Mouse (Mus musculus): Measurements from ENCODE around the gene Rad18. TPM values are rescaled to one million over a fixed set of nuclear protein-coding genes. Genes with fewer than 3 reads are reported as not detected.

Rad18 gene
- total and polyA plus RNA-seq, 2 experiments from 2014 or later = 9.1 to 12.9 TPM

DNA sequence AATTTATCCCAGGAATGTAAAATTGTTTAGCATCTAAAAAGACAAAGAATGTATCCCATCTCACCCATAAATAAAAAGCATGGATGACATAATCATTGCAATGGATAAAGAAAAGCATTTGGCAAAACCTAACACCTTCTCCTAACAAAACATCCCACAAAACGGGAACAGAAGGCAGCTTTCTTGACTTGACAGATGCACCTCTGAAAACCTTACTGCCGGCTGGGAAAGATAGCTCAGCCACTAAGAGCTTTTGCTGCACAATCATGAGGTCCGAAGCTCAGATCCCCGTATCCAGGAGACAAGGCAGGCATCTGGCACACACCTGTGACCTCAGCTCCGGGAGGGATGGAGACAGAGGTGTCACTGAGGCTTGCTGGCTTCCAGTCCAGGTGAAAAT, 37.5 kb upstream of the Rad18 start:
- no peaks in the 10 kb centered on the region for H3K9me3 ChIP-seq (ENCODE audit: low read length)
- H3K27me3 ChIP-seq (ENCODE audit: insufficient read depth, low read length) = no peaks in the 10 kb centered on the region
- ATAC-seq (0 out of 2 replicates have a peak, but pooled peaks have one; percentile 14), DNase-seq (peak; percentile 46)
- peak overlapping the region; percentile 60 for H3K27ac ChIP-seq (ENCODE audit: low read depth, low read length)
- 56% methylated on average over 5 of the region's 5 CpGs for WGBS
- H3K9ac ChIP-seq = no peak overlapping the region
- H3K36me3 ChIP-seq (ENCODE audit: insufficient read depth) = peaks cover 50% of the 10 kb centered on the region
- H3K4me2 ChIP-seq (ENCODE audit: low read depth) = no peak overlapping the region
- H3K4me3 ChIP-seq (ENCODE audit: low read depth, low read length) = no peak overlapping the region
- TF ChIP-seq CTCF (IDR thresholded peaks at IDR 0.05; ENCODE audit: low read depth) = no peak
- H3K4me1 ChIP-seq (ENCODE audit: insufficient read depth) = 0 out of 2 replicates have a peak, but pooled peaks cover 5% of the 10 kb centered on the region

DNA sequence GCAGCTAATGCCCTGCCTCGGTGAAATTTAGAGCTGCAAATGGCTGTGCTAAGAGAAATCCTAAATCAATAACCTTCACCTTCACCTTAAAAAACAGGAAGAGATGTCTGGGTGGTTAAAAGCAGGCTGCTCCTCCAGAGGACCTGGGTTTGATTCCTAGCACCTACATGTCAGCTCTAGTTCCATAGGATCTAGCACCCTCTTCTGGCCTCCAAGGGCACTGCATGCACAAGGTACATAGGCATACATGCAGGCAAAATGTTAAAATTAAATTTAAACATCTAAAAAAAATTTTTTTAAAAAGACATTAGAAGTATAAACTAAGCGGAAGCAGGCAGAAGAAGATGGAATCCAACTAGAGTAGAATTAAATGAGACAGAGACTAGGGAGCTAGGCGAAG, 35.9 kb upstream of the Rad18 start:
- Histone ChIP-seq H3K9ac (no peak overlapping the region), H3K4me1 (ENCODE audit: insufficient read depth) (0 out of 2 replicates have a peak, but pooled peaks cover 5% of the 10 kb centered on the region), H3K27me3 (ENCODE audit: insufficient read depth, low read length) (no peaks in the 10 kb centered on the region), H3K4me2 (ENCODE audit: low read depth) (no peak overlapping the region), H3K36me3 (ENCODE audit: insufficient read depth) (peaks cover 52% of the 10 kb centered on the region), H3K27ac (ENCODE audit: low read depth, low read length) (no peak overlapping the region), H3K9me3 (ENCODE audit: low read length) (no peaks in the 10 kb centered on the region), H3K4me3 (ENCODE audit: low read depth, low read length) (no peak overlapping the region)
- peak; percentile 45 for TF ChIP-seq CTCF (IDR thresholded peaks at IDR 0.05; ENCODE audit: low read depth)
- DNase-seq (no peak), ATAC-seq (no peak)
- 95% methylated on average over 3 of the region's 3 CpGs for WGBS

DNA sequence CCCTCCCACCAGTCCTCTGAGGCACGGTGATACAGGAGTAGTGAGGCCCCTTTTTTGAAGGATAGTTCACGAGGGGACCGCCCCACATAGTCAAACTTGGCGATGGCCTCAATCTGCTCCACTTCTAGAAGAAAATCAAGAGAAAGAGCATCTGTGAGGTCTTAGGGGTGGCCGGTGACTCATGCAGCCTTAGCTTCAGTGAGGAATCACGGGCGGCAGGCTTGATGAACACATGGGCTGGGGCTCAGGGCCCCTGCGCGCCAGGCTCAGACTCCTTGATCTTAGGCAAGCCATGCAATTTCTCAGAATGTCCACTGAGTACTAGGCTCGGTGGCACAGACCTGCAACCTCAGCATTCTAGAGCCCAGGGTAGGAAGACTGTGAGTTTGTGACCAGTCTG, 34.9 kb upstream of the Rad18 start:
- Histone ChIP-seq H3K27me3 (ENCODE audit: insufficient read depth, low read length) (no peaks in the 10 kb centered on the region), H3K9me3 (ENCODE audit: low read length) (no peaks in the 10 kb centered on the region), H3K9ac (no peak overlapping the region), H3K4me1 (ENCODE audit: insufficient read depth) (0 out of 2 replicates have a peak, but pooled peaks cover 5% of the 10 kb centered on the region), H3K4me2 (ENCODE audit: low read depth) (no peak overlapping the region), H3K4me3 (ENCODE audit: low read depth, low read length) (no peak overlapping the region), H3K36me3 (ENCODE audit: insufficient read depth) (peaks cover 61% of the 10 kb centered on the region), H3K27ac (ENCODE audit: low read depth, low read length) (no peak overlapping the region)
- DNase-seq (no peak), ATAC-seq (no peak)
- no peak for TF ChIP-seq CTCF (IDR thresholded peaks at IDR 0.05; ENCODE audit: low read depth)
- 98% methylated on average over 10 of the region's 10 CpGs for WGBS

DNA sequence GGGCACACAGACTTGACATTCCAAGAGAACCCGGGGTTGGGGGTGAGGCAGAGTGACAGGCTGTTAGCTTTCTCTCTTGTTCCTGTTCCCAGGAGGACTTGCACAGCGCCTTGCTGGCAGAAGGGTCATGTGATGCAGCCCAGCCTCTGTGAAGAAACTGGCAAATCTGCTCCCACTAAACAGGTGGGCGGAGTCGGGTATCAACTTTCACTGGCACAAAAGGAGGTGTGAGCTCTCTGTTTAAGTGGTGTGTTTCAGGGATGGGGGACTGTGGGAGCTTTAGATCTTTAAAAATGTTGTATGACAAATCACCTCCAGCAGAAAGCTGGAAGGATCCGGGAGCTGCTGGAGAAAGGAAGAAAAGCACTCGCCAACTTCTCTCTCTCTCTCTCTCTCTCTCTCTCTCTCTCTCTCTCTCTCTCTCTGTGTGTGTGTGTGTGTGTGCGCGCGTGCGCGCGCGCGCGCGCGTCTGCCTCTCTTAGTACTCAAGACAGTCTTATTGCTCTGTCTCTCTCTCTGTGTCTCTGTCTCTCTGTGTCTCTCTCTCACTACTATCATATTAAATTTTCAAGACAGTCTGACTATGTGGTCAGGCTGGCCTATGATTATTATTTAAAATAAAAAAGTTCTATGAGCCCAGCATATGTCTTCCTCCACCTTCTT, 32.4 kb upstream of the Rad18 start:
- DNase-seq = peak; percentile 78
- no peak overlapping the region for H3K4me3 ChIP-seq (ENCODE audit: low read depth, low read length)
- TF ChIP-seq CTCF (IDR thresholded peaks at IDR 0.05; ENCODE audit: low read depth) = no peak

DNA sequence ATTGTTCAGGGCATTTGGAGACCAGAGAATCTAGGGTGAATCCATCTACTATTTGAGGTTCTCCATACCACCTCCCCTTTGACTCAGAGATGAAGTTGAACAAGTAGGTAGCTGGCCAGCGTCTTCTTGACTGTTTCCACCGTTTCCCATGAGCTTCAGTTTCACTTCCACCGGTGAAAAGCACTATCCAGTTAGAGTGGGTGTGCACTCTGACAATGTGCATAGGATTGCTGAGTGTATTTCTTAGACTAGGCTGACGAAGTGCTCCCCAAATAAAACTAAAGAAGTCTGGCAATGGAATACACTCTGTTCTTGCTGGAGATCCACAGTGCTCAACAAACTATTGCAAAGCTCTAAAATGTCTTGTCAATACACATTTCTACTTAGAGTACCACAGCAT, 29.0 kb upstream of the Rad18 start:
- Histone ChIP-seq H3K4me2 (ENCODE audit: low read depth) (no peak overlapping the region), H3K36me3 (ENCODE audit: insufficient read depth) (peaks cover 81% of the 10 kb centered on the region), H3K4me3 (ENCODE audit: low read depth, low read length) (no peak overlapping the region), H3K4me1 (ENCODE audit: insufficient read depth) (0 out of 2 replicates have a peak, but pooled peaks cover 5% of the 10 kb centered on the region), H3K27ac (ENCODE audit: low read depth, low read length) (no peak overlapping the region), H3K9ac (no peak overlapping the region), H3K27me3 (ENCODE audit: insufficient read depth, low read length) (no peaks in the 10 kb centered on the region), H3K9me3 (ENCODE audit: low read length) (no peaks in the 10 kb centered on the region)
- ATAC-seq (no peak), DNase-seq (no peak)
- 87% methylated on average over 4 of the region's 4 CpGs for WGBS
- no peak for TF ChIP-seq CTCF (IDR thresholded peaks at IDR 0.05; ENCODE audit: low read depth)

More for the DNA sequence above, 32.4 kb upstream of the Rad18 start:
- Histone ChIP-seq H3K4me1 (ENCODE audit: insufficient read depth) (0 out of 2 replicates have a peak, but pooled peaks cover 5% of the 10 kb centered on the region), H3K27ac (ENCODE audit: low read depth, low read length) (peak overlapping the region; percentile 50; the same call in 1 of the 2 replicates), H3K9ac (no peak overlapping the region), H3K9me3 (ENCODE audit: low read length) (no peaks in the 10 kb centered on the region), H3K27me3 (ENCODE audit: insufficient read depth, low read length) (no peaks in the 10 kb centered on the region), H3K4me2 (ENCODE audit: low read depth) (0 out of 2 replicates have a peak overlapping the region, but pooled peaks have one; percentile 13), H3K36me3 (ENCODE audit: insufficient read depth) (peaks cover 73% of the 10 kb centered on the region)
- ATAC-seq = peak; percentile 93
- 2% methylated on average over 17 of the region's 17 CpGs for WGBS

DNA sequence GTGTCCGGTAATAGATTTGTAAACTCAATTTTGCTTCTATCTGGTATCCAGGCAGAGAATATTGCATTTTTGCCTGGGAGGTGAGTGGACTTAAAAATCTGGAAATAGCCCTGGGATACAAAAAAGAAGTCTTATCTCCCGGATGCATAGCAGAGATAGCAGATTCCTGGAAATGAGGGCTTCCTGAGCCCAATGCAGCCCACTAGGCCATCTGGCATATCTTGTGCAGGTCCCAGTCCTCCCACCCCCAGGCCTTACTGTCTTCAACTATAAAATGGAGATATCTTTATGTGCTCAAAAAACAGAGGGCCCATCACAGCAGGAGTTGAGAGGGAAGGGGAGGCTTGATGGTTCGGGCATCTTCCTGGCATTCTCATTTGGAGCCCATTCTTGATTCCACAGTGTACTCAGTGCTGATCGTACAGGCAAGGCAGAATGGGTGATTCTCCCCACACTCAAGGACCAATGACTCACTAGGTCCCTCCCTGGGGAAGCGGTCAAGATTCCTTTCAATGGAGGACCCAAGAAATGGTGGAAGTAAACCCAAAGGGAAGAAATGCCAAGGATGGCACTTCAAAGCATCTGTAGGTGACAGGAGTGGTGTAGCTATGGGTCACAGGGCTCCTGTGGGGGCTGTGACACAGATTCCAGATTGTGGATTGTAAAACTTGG, 24.1 kb upstream of the Rad18 start:
- Histone ChIP-seq H3K36me3 (ENCODE audit: insufficient read depth) (peaks cover 40% of the 10 kb centered on the region), H3K9ac (no peak overlapping the region), H3K4me1 (ENCODE audit: insufficient read depth) (no peaks in the 10 kb centered on the region), H3K4me2 (ENCODE audit: low read depth) (no peak overlapping the region), H3K9me3 (ENCODE audit: low read length) (no peaks in the 10 kb centered on the region), H3K27me3 (ENCODE audit: insufficient read depth, low read length) (no peaks in the 10 kb centered on the region), H3K27ac (ENCODE audit: low read depth, low read length) (no peak overlapping the region), H3K4me3 (ENCODE audit: low read depth, low read length) (no peak overlapping the region)
- ATAC-seq (no peak), DNase-seq (no peak)
- 91% methylated on average over 5 of the region's 5 CpGs for WGBS
- no peak for TF ChIP-seq CTCF (IDR thresholded peaks at IDR 0.05; ENCODE audit: low read depth)

DNA sequence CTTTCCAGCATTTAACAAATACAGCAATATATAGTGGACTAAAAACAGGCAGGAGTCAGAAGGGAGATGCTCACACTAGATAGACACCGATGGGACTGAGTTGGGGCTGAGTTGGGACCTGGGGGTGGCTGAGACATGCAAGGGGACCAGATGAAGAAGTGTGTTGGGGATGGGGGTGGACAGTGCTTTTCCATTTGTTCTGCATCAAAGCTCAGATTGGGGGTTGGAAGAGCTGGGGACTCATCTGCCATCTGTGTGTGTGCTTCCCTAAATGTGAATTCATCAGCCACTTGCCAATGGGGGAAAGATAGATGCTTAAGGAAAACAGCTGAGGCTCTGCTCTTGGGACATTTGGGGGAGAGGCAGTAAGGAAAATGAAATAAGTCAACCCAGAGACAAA, 23.5 kb upstream of the Rad18 start:
- Histone ChIP-seq H3K4me2 (ENCODE audit: low read depth) (no peak overlapping the region), H3K9ac (no peak overlapping the region), H3K36me3 (ENCODE audit: insufficient read depth) (peaks cover 34% of the 10 kb centered on the region), H3K9me3 (ENCODE audit: low read length) (no peaks in the 10 kb centered on the region), H3K4me1 (ENCODE audit: insufficient read depth) (no peaks in the 10 kb centered on the region), H3K27me3 (ENCODE audit: insufficient read depth, low read length) (no peaks in the 10 kb centered on the region), H3K4me3 (ENCODE audit: low read depth, low read length) (no peak overlapping the region), H3K27ac (ENCODE audit: low read depth, low read length) (no peak overlapping the region)
- DNase-seq = no peak
- TF ChIP-seq CTCF (IDR thresholded peaks at IDR 0.05; ENCODE audit: low read depth) = no peak
- ATAC-seq = no peak
- 97% methylated on average over 1 of the region's 1 CpGs for whole genome bisulfite sequencing
